Mouse (Mus musculus) lung, postnatal 0 days (tissue): ENCODE results near the gene Cbx1. TPM values are rescaled to one million over a fixed set of nuclear protein-coding genes. Genes with fewer than 3 reads are reported as not detected.
"Not testable (repeated sequence)": the region's sequence is repeated elsewhere in the genome, so short reads cannot be mapped to it uniquely, and the experiment has no call there.

Source experiments
- ATAC-seq: fragments of 200-750 bp; cut with Nextera tagmentation; 2 replicates; pipeline ENCODE4 v1.8.0; 2017; ENCODE audit warnings: moderate library complexity
- DNase-seq: peaks from one replicate; pipeline ENCODE4 v3.0.0-alpha.2; 2016; ENCODE audit warnings: low spot score
- H3K27ac ChIP-seq: fragments of 300-500 bp; sonication (generic); 2 replicates; pipeline ENCODE4 v1.5.1; 2014; ENCODE audit warnings: antibody characterized with exemption, mild to moderate bottlenecking, low read length, mixed read lengths
- H3K27me3 ChIP-seq: fragments of 300-500 bp; sonication (generic); replicated peaks from 2 replicates; pipeline ENCODE4 v1.6.1; 2014; ENCODE audit warnings: low read length, mixed read lengths; ENCODE audit not compliant: insufficient read depth
- H3K36me3 ChIP-seq: fragments of 300-500 bp; sonication (generic); 2 replicates; pipeline ENCODE4 v1.6.1; 2014; ENCODE audit warnings: low read length, mixed read lengths; ENCODE audit not compliant: insufficient read depth
- H3K4me1 ChIP-seq: fragments of 300-500 bp; sonication (generic); 2 replicates; pipeline ENCODE4 v1.6.1; 2014; ENCODE audit warnings: antibody characterized with exemption, low read depth, low read length, mixed read lengths; ENCODE audit not compliant: insufficient read depth
- H3K4me2 ChIP-seq: fragments of 300-500 bp; sonication (generic); replicated peaks from 2 replicates; pipeline ENCODE4 v1.6.1; 2014; ENCODE audit warnings: low read depth, mild to moderate bottlenecking, low read length, moderate library complexity, mixed read lengths
- H3K4me3 ChIP-seq: fragments of 300-500 bp; sonication (generic); 2 replicates; pipeline ENCODE4 v1.5.1; 2014; ENCODE audit warnings: low read depth, low read length
- H3K9ac ChIP-seq: fragments of 300-500 bp; sonication (generic); replicated peaks from 2 replicates; pipeline ENCODE4 v1.6.1; 2014; ENCODE audit warnings: low read depth, mild to moderate bottlenecking
- H3K9me3 ChIP-seq: fragments of 300-500 bp; sonication (generic); 2 replicates; pipeline ENCODE4 v1.6.1; 2016; ENCODE audit warnings: low read length, mixed read lengths
- CTCF ChIP-seq: IDR thresholded peaks from 2 replicates; pipeline ENCODE4 v1.5.1; 2016; ENCODE audit warnings: antibody characterized with exemption, mild to moderate bottlenecking
- EP300 ChIP-seq: IDR thresholded peaks from 2 replicates; pipeline ENCODE4 v1.6.1; 2016; ENCODE audit warnings: antibody characterized with exemption, mild to moderate bottlenecking, control low read depth
- WGBS: fragments of 180-500 bp; shearing (Covaris S2); extraction: QIAGEN DNeasy Blood & Tissue Kit; methylation state at CpG from one replicate; pipeline ENCODE4 v1.1.7; 2014; 5-methylcytosine and 5-hydroxymethylcytosine counted together
- polyA plus RNA-seq: library from polyadenylated mRNA; unstranded; fragments of >200 nt; fragmentation: Nextera tagmentation; extraction: Ambion mirVana; gene quantifications from 2 replicates; pipeline ENCODE4 v1.2.1, GENCODE M21; 2015

Gene Cbx1
- polyA plus RNA-seq, 1 experiment from 2014 or later, result 48.6 TPM

- peak; percentile 99 for DNase-seq
These were observed 11.7 kb upstream of the Cbx1 start, which contains the start of gene Snx11 for GRCm38 (mm10) chr11:96776968-96777962. Gene Snx11, minus strand, starts transcription at chr11:96777559.

DNA sequence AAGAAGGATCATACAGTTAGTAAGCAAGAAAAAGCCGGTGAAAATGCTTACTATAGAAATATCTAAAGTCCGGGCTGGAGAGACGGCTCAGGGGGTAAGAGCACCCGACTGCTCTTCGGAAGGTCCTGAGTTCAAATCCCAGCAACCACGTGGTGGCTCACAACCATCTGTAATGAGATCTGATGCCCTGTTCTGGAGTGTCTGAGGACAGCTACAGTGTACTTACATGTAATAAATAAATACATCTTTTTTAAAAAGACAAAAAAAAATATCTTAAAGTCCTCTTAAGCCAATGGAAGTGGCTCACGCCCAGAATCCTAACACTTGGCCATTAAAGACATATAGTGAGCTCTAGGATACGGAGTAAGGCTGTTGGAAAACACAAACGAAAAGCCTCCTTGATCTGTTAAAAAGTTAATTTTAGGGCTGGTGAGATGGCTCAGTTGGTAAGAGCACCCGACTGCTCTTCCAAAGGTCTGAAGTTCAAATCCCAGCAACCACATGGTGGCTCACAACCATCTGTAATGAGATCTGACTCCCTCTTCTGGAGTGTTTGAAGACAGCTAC is 10.8 kb upstream of the Cbx1 start:
- not testable (repeated sequence) for H3K9me3 ChIP-seq, ATAC-seq, DNase-seq, H3K36me3 ChIP-seq, H3K27me3 ChIP-seq, H3K4me1 ChIP-seq
- 61% methylated on average over 10 of the region's 10 CpGs for WGBS
- Histone ChIP-seq H3K4me2 (peak overlapping the region; percentile 78), H3K27ac (peak overlapping the region; percentile 66; the same call in 1 of the 2 replicates), H3K9ac (0 out of 2 replicates have a peak overlapping the region, but pooled peaks have one; percentile 9), H3K4me3 (peak overlapping the region; percentile 68)

More at GRCm38 (mm10) chr11:96776968-96777962, 11.7 kb upstream of the Cbx1 start, which contains the start of gene Snx11:
- Histone ChIP-seq H3K4me1 (0 out of 2 replicates have a peak, but pooled peaks cover 3% of the 10 kb centered on the region), H3K36me3 (peaks cover 8% of the 10 kb centered on the region; the same call in 1 of the 2 replicates), H3K9me3 (no peaks in the 10 kb centered on the region), H3K27ac (peak within 1 kb of the TSS; percentile 85), H3K27me3 (no peaks in the 10 kb centered on the region), H3K9ac (peak within 1 kb of the TSS; percentile 52), H3K4me2 (peak within 1 kb of the TSS; percentile 78), H3K4me3 (peak within 1 kb of the TSS; percentile 68)
- WGBS, result 2% methylated on average over 56 of the region's 59 CpGs
- ATAC-seq, result peak; percentile 100
- peak; percentile 39; the same call in 1 of the 2 replicates for TF ChIP-seq EP300
- TF ChIP-seq CTCF, result peak; percentile 78

GRCm38 (mm10) chr11:96780306-96780705 is 8.6 kb upstream of the Cbx1 start:
- Histone ChIP-seq H3K36me3 (no peaks in the 10 kb centered on the region), H3K4me3 (no peak overlapping the region), H3K9me3 (no peaks in the 10 kb centered on the region), H3K27me3 (no peaks in the 10 kb centered on the region), H3K27ac (no peak overlapping the region), H3K9ac (no peak overlapping the region), H3K4me2 (no peak overlapping the region), H3K4me1 (0 out of 2 replicates have a peak, but pooled peaks cover 3% of the 10 kb centered on the region)
- TF ChIP-seq CTCF, result no peak
- no peak for TF ChIP-seq EP300
- 72% methylated on average over 5 of the region's 5 CpGs for WGBS
- DNase-seq (no peak), ATAC-seq (no peak)

GRCm38 (mm10) chr11:96781425-96781824 is 7.5 kb upstream of the Cbx1 start:
- no peak overlapping the region for H3K27ac ChIP-seq
- ATAC-seq, result no peak
- TF ChIP-seq EP300, result no peak
- TF ChIP-seq CTCF, result peak; percentile 57
- H3K4me3 ChIP-seq, result no peak overlapping the region
- no peaks in the 10 kb centered on the region for H3K27me3 ChIP-seq
- H3K9ac ChIP-seq, result no peak overlapping the region
- H3K4me2 ChIP-seq, result no peak overlapping the region
- H3K4me1 ChIP-seq, result 0 out of 2 replicates have a peak, but pooled peaks cover 2% of the 10 kb centered on the region
- no peaks in the 10 kb centered on the region for H3K9me3 ChIP-seq
- no peak for DNase-seq
- 52% methylated on average over 2 of the region's 2 CpGs for WGBS
- no peaks in the 10 kb centered on the region for H3K36me3 ChIP-seq

- not testable (repeated sequence) for H3K9me3 ChIP-seq, H3K4me3 ChIP-seq, H3K27me3 ChIP-seq, H3K9ac ChIP-seq, ATAC-seq, H3K4me1 ChIP-seq, H3K27ac ChIP-seq, H3K36me3 ChIP-seq, H3K4me2 ChIP-seq
- 14% methylated on average over 7 of the region's 7 CpGs for WGBS
- TF ChIP-seq CTCF, result peak; percentile 77
- DNase-seq, result peak; percentile 63
These were observed 4.1 kb upstream of the Cbx1 start for GRCm38 (mm10) chr11:96784847-96785246.

DNA sequence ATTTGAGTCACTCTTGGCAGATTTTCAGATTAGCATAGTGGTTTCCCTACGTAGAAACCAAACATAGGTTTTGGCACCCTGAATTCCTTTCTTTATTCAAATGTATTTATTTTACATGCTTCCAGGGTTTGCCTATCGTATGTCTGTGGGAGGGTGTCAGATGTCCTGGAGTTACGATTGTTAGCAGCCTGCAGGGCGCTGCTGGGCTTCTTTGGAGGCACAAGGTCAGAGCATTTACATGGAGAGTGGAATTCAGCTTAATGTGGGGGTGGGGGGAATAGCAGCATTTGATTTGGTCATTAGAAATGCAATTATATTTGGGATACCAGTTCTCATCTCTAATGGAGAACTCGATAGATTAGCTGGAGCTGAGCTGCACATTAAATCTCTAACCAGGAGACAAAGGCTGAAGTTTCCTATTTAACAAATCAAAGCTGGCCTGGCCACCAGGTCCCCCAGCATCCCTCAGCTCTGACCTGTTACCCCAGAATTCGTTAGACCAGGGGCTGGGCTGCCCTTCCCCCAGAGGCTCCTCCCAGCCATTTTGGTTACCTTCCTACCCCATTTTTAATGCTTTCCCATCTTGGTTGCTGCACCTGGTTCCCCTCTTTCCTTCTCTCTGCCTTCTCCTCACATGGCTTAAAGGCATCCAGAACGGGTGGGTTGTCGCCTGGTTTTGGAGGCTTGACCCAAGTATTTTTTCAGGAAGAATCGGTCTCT is 2.0 kb upstream of the Cbx1 start:
- DNase-seq (no peak), ATAC-seq (no peak)
- peaks cover 5% of the 10 kb centered on the region; the same call in 1 of the 2 replicates for H3K4me1 ChIP-seq
- no peak overlapping the region for H3K9ac ChIP-seq
- H3K36me3 ChIP-seq, result no peaks in the 10 kb centered on the region
- H3K27ac ChIP-seq, result no peak overlapping the region
- no peaks in the 10 kb centered on the region for H3K27me3 ChIP-seq
- H3K9me3 ChIP-seq, result no peaks in the 10 kb centered on the region
- WGBS, result 33% methylated on average over 9 of the region's 9 CpGs
- H3K4me2 ChIP-seq, result no peak overlapping the region
- H3K4me3 ChIP-seq, result no peak overlapping the region
- TF ChIP-seq CTCF (no peak), EP300 (no peak)
